Mouse (Mus musculus): ENCODE data around the gene Pdcd2l.

DNA sequence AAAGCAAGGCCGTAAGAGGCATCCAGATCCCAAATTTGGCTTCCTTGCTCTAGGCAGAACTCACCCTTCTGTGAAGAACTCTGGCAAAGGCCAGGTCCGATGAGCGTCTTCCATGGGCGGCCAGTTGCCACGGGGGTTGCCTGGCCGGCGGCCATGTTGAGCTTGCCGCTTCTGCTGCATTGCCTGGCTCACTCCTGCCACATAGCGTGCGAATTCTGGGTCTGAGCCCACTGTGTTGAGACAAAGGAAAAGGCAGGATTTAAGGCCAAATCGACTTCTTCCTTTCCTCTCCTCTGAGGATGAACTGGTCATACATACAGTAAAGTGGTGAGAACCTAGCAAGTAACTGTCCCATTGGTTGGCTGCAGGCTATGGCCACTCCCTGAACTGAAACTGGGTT lies 45.7 kb upstream of the Pdcd2l start:
- no peak for TF ChIP-seq POLR2AphosphoS2 (IDR thresholded peaks at IDR 0.05; ENCODE audit: low read depth, low read length)
- no peak for TF ChIP-seq BHLHE40 (IDR thresholded peaks at IDR 0.05; ENCODE audit: low read depth, low read length)
- TF ChIP-seq CHD1 (IDR thresholded peaks at IDR 0.05; ENCODE audit: low read depth, low read length): no peak

All from CH12.LX (cell line).